Mouse (Mus musculus): ENCODE results near the gene Hsph1.

DNA sequence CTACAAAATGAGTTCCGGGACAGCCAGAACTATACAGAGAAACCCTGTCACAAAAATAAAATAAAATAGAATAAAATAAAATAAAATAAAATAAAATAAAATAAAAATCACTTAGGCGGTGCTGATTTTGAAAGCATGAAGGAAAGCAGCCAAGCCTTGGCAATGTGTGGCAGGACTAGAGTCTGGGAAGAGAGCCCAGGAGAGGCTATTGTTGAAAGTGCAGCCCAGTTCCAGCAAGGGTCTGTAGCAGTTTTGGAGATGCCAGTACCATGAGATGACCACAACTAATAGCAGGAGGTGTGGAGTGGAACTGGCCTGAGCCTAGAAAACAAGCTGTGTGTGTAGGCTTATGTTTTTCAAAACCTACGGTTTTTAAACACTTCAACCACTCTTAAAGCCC, 34.2 kb downstream of the Hsph1 start:
- TF ChIP-seq CTCF (IDR thresholded peaks at IDR 0.05): no peak
- TF ChIP-seq EP300 (IDR thresholded peaks at IDR 0.05): no peak
